Mouse (Mus musculus): ENCODE data around the gene Smurf2. TPM values are rescaled to one million over a fixed set of nuclear protein-coding genes. Genes with fewer than 3 reads are reported as not detected.
"Not testable (repeated sequence)": the region's sequence is repeated elsewhere in the genome, so short reads cannot be mapped to it uniquely, and the experiment has no call there.

The Smurf2 gene
- polyA plus RNA-seq, 1 experiment from 2014 or later, result 12.4 TPM

DNA sequence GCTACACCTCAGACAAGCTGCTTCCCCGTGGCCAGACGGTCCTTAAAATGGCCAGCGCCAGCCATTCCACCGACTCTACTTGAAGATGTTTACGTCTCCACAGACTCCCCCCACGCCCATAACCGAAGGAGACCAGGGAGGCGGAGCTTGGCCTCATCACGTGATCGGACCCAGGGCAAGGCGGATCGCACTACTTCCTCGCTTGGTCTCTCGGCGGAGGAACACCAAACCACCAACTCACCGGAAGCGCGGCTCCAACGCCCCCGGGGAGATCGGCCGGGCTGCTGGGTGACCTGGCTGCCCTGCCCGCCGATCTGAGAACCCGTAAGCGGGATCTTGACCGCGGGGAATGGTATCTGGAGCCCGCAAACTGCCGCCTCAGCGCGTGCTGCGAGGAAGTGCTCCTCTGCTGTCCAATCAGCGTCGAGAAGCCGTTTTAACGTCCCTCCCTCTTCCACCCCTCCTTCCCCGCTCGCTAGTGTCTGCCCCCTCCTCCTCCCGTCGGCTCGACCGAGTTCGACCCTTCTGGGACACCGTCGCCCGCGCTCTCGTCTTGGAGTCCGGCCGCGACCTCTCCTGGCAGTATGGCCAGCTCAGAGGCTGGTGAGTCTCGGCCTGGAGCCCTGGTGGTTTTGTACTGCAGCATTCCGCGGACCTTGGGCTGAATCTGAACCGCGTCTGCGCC lies 131.6 kb downstream of the Smurf2 start, which contains the start of the genes Ddx5 and Cep95:
Gene Ddx5, minus strand, starts transcription at position 411 of the 685 bp plus-strand sequence.
Gene Cep95, plus strand, starts transcription at position 478 of the 685 bp plus-strand sequence.
- peaks cover 21% of the 10 kb centered on the region for H3K4me1 ChIP-seq
- no peaks in the 10 kb centered on the region for H3K9me3 ChIP-seq
- H3K4me3 ChIP-seq, result peak within 1 kb of the TSS; percentile 80
- no peaks in the 10 kb centered on the region for H3K27me3 ChIP-seq (replicated peaks; ENCODE audit: low read depth, poor library complexity, severe bottlenecking)
- H3K27ac ChIP-seq (replicated peaks), result peak within 1 kb of the TSS; percentile 100
- WGBS, result under 1% methylated on average over 58 of the region's 58 CpGs
- DNase-seq (ENCODE audit: low spot score), result peak; percentile 98
- H3K36me3 ChIP-seq (replicated peaks), result peaks cover 62% of the 10 kb centered on the region

DNA sequence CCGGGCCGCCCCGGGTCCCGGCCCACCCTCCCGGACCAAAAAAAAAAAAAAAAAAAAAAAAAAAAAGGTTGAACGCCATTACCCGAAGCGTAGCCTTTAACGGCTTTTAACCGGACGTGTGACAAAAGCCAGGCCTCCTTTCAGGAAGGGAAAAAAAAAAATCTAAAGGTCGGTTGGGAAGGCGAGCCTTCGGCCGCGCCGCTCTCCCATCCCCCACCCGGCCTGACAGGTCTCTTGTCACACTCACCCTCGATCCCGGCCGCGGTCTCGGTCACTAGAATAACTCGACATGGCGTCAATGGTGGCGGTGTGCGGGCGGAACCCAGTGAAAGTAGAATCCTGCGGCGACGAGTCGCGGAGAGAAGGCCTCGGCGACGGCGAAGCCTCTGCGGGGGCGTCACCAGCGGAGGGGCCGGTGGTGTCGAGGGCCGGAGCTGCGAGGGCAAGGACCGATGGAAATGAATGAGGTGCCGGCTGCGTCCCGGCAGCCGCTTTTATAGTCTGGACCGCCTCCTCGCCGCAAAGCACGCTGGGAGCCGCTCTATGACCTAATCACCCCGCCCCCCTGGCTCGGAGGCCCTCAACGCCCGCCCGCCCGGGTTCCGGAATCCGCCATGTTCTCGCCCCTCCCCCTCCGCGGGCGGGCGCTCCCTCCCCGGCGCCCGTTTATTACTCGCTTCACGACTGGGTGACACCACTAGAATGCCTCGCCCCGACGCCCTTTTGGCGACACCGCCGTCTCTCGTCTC lies 132.3 kb downstream of the Smurf2 start:
- under 1% methylated on average over 79 of the region's 79 CpGs for WGBS
- peaks cover 62% of the 10 kb centered on the region for H3K36me3 ChIP-seq (replicated peaks)
- peak; percentile 99 for DNase-seq (ENCODE audit: low spot score)
- peak overlapping the region; percentile 80 for H3K4me3 ChIP-seq
- no peaks in the 10 kb centered on the region for H3K9me3 ChIP-seq
- H3K27me3 ChIP-seq (replicated peaks; ENCODE audit: low read depth, poor library complexity, severe bottlenecking), result no peaks in the 10 kb centered on the region
- H3K4me1 ChIP-seq, result peaks cover 21% of the 10 kb centered on the region
- H3K27ac ChIP-seq (replicated peaks), result peak overlapping the region; percentile 100

DNA sequence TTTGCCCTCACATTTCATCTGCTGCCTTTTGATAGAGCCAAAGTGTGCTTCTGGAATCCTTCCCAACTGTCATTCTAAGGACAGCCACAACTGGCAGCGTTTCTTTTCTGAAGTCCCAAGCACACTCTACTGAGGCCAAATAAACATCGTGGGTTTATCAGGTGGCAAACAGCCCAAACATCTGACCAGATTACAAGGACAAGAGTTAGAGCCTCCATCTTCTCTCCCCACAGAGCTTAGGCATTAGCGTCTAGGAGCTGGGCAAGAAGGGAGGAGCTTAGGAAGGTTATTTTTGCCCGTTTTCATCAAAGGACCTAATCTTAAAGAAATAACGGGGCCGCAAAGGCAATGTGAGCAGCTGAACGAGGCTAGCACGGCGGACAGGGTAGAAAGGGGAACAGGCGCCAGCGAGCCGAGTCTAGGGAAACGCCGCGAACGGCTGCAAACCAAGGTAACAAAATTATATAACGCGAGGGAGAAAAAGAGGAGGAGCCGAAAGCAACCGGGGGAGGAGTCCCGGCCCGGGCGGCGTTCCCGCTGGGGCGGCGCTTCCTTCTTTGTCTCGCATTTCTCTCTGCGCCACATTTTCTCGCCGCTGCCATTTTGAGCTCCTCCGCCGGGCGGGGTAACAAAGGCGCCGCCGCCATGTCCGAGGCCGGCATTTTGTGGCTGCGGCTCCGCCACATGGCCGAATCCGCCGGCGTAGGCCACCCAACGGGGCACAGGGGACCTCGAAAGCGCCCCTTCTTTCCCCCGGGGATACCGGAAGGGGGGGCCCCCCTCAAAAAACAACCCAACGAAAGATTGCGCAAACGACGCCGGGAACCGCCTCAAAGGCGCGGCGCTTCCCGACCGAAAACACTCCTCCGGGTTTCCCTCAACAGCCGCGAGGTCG lies 133.1 kb downstream of the Smurf2 start:
- peaks cover 21% of the 10 kb centered on the region for H3K4me1 ChIP-seq
- H3K4me3 ChIP-seq, result peak overlapping the region; percentile 80
- no peaks in the 10 kb centered on the region for H3K9me3 ChIP-seq
- peak; percentile 88 for DNase-seq (ENCODE audit: low spot score)
- peak overlapping the region; percentile 100 for H3K27ac ChIP-seq (replicated peaks)
- no peaks in the 10 kb centered on the region for H3K27me3 ChIP-seq (replicated peaks; ENCODE audit: low read depth, poor library complexity, severe bottlenecking)
- peaks cover 62% of the 10 kb centered on the region for H3K36me3 ChIP-seq (replicated peaks)
- under 1% methylated on average over 65 of the region's 65 CpGs for WGBS

DNA sequence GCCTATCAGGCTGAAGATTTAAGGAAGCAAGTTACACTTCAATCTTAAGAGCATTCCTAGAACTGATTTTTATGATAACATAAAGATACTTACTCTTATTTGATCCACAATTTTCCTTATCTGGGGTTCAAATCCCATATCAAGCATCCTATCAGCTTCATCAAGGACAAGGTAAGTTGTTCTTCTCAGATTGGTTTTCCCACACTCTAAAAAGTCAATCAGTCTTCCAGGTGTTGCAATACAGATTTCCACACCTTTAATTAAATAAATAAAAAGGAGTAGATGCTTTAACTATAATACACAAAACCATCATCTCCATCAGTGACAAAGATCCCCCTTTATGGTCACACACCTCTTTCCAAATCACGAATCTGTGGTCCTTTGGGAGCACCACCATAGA lies 135.5 kb downstream of the Smurf2 start:
- Histone ChIP-seq H3K4me1 (peaks cover 17% of the 10 kb centered on the region), H3K27me3 (replicated peaks; ENCODE audit: low read depth, poor library complexity, severe bottlenecking) (no peaks in the 10 kb centered on the region), H3K36me3 (replicated peaks) (peaks cover 77% of the 10 kb centered on the region), H3K27ac (replicated peaks) (no peak overlapping the region), H3K4me3 (no peak overlapping the region; the same call in 1 of the 2 replicates), H3K9me3 (no peaks in the 10 kb centered on the region)
- DNase-seq (ENCODE audit: low spot score), result no peak
- WGBS, result 83% methylated on average over 1 of the region's 1 CpGs

DNA sequence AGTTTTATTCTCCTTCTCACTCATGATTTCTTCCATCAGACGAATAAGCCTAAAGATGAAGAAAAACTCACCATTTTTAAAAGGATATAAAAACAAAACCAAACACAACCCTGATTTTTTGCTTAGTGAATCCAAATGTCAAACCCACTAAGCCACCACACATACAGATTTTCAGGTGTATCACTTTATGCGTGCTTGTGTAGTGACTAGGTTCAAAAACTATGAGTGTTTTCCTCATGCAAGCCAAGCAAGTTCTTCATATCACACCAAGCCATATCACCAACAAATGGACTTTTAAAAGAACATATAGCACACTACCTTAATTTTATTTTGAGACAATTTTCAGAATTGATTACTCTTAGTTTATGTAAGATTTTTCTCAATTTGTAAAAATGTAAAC lies 136.0 kb downstream of the Smurf2 start:
- Histone ChIP-seq H3K27me3 (replicated peaks; ENCODE audit: low read depth, poor library complexity, severe bottlenecking) (no peaks in the 10 kb centered on the region), H3K4me3 (no peak overlapping the region), H3K4me1 (peaks cover 17% of the 10 kb centered on the region), H3K27ac (replicated peaks) (no peak overlapping the region), H3K9me3 (no peaks in the 10 kb centered on the region), H3K36me3 (replicated peaks) (peaks cover 79% of the 10 kb centered on the region)
- WGBS, result 91% methylated on average over 2 of the region's 2 CpGs
- no peak for DNase-seq (ENCODE audit: low spot score)

DNA sequence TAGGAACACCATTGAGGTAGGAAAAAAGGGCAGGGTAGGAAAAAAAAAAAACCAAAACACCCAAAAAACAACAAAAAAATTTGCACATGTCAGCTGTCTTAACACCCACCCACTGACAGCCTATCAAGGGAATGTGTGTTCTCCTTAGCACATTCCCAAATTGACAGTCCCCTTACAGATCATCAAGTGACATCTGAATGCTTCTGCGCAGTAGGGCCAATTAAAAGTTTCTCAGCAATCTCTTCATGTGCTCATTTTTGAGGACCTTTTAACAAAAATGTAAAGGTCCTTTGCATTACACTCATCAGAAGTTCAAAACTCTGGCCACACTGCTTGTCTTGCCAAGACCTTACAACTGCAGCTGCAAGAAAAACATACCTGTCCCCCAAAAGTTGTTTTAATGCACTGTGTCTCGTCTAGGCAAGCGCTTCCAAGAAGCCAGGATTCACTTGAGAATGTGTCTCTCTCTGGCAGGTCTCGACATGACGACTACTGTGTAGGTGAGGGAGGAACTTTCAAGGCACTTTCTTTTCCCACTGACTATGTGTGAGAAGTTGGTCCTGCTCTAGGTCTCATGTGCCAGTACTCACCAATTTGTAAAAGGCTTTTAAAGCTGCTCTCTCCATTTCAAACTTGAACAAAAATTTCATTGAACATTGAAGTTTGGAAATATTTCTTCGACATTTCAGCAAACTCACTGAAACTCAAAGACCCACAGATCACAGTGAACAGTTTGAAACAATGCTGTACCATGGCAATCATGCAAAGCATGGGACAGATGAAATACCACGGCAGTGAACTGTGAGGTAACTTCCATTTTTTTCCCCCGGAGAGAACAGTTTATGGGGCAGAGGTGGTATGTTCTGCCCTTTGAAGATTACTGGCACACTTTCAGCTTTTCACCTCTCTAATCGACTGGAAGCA lies 137.4 kb downstream of the Smurf2 start:
- H3K4me3 ChIP-seq, result no peak overlapping the region
- no peaks in the 10 kb centered on the region for H3K27me3 ChIP-seq (replicated peaks; ENCODE audit: low read depth, poor library complexity, severe bottlenecking)
- no peaks in the 10 kb centered on the region for H3K9me3 ChIP-seq
- WGBS, result 85% methylated on average over 9 of the region's 9 CpGs
- H3K27ac ChIP-seq (replicated peaks), result no peak overlapping the region
- H3K4me1 ChIP-seq, result peaks cover 18% of the 10 kb centered on the region
- no peak for DNase-seq (ENCODE audit: low spot score)
- H3K36me3 ChIP-seq (replicated peaks), result peaks cover 83% of the 10 kb centered on the region

DNA sequence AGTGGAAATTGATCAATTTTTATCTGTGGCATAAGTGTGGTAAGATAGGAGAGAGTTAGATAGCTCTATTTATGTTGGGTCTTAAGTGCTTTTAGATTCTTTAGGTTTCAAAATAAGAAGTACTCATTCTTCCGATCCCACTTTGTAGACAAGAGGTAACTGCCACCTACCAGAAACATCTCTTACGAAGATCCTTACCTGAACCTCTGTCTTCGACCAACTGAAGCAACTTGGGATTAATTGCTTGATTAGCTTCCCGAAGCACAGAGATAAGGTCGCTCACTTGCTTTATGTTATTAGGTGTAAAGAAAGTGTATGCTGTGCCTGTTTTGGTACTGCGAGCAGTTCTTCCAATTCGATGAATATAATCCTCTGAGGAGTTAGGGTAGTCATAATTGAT lies 138.2 kb downstream of the Smurf2 start:
- 93% methylated on average over 7 of the region's 7 CpGs for WGBS
- H3K4me3 ChIP-seq; H3K27ac ChIP-seq (replicated peaks); DNase-seq (ENCODE audit: low spot score); H3K27me3 ChIP-seq (replicated peaks; ENCODE audit: low read depth, poor library complexity, severe bottlenecking); H3K9me3 ChIP-seq: not testable (repeated sequence)
- H3K4me1 ChIP-seq, result peaks cover 18% of the 10 kb centered on the region
- peaks cover 83% of the 10 kb centered on the region for H3K36me3 ChIP-seq (replicated peaks)

DNA sequence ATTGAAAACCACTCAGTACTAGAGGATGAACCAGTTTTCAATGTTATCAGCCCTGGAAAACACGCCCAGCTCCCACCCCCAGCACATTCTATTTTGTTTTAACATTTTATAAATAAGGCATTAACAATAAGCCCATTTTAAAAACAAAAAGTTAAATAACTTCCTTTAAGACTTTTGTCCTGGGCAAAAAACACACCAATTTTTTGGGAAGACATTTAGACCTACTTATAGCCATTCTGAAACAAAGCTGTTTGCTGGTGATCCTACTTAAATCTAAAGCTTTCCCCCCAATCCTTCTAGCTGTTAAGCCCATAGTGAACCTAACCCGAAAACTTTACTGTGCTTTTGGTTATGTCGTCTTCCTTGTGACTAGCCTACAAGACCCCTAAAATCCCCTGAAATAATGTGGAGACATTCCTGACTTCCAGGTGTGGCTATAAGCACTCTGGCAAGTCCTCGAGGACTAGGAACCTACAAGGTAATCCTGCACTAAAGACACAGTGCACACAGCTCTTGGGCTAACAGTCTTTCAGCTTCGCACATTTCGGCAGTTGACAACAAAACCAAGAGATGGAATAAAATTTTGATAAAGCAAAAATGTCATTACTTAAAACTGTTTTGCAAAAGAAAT lies 139.8 kb downstream of the Smurf2 start:
- 82% methylated on average over 6 of the region's 6 CpGs for WGBS
- peaks cover 81% of the 10 kb centered on the region for H3K36me3 ChIP-seq (replicated peaks)
- H3K27ac ChIP-seq (replicated peaks), result no peak overlapping the region
- no peaks in the 10 kb centered on the region for H3K27me3 ChIP-seq (replicated peaks; ENCODE audit: low read depth, poor library complexity, severe bottlenecking)
- H3K4me1 ChIP-seq, result peaks cover 8% of the 10 kb centered on the region
- H3K9me3 ChIP-seq, result no peaks in the 10 kb centered on the region
- DNase-seq (ENCODE audit: low spot score), result no peak
- H3K4me3 ChIP-seq, result no peak overlapping the region

DNA sequence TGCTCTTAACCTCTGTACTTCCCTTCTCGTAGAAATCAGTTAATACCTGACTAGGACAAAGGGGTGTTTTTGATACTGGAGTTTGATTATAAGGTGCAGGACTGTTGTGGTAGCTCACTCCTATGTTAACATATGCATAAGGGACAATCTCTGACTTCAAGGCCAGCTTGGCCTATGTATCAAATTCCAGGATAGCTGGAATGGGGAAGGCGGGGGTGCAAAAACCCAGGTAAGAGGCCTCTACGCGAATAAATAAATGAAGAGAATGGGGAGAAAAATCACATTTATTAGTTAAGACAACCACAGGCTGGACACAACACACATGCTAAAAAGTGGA lies 140.5 kb downstream of the Smurf2 start:
- H3K36me3 ChIP-seq (replicated peaks), result peaks cover 81% of the 10 kb centered on the region
- H3K9me3 ChIP-seq, result no peaks in the 10 kb centered on the region
- DNase-seq (ENCODE audit: low spot score), result no peak
- 75% methylated on average over 4 of the region's 4 CpGs for WGBS
- H3K4me1 ChIP-seq, result peaks cover 6% of the 10 kb centered on the region
- no peaks in the 10 kb centered on the region for H3K27me3 ChIP-seq (replicated peaks; ENCODE audit: low read depth, poor library complexity, severe bottlenecking)
- H3K4me3 ChIP-seq, result peak overlapping the region; percentile 92
- H3K27ac ChIP-seq (replicated peaks), result no peak overlapping the region

DNA sequence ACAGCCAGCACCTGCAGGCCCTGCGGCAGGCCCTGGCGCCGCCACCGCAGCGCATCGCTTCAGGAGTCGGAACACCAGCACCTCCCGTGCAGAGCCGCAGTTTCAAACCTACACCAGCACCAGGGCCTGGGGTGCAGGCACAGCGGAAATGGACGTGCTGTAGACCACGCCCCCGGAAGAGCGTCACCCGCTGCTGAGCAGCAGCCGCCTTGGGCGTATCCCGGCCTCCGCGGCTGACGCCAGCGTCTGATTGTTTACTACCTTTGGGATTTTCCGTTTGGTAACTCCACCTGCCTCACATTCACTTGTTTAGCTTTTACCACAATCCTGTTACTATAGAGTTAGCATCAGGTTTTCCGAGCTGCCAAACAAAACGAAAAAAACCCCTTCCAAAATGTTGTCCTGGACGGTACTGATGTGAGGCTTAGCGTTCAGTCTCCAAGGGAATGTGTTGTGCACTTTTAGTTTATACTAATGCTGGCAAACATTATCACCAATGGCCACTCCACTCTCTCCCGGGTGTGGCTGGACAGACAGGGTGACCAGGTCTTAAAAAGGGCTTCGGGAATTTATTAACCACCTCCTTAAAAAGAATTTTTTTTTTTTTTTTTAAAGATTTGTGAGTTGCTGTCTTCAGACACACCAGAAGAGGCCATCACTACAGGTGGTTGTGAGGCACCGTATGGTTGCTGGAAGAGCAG lies 141.0 kb downstream of the Smurf2 start, which contains the start of gene Polg2:
Gene Polg2, minus strand, starts transcription at position 150 of the 701 bp plus-strand sequence.
- WGBS, result 4% methylated on average over 30 of the region's 30 CpGs
- peaks cover 81% of the 10 kb centered on the region for H3K36me3 ChIP-seq (replicated peaks)
- H3K9me3 ChIP-seq, result no peaks in the 10 kb centered on the region
- peak within 1 kb of the TSS; percentile 93 for H3K27ac ChIP-seq (replicated peaks)
- H3K4me1 ChIP-seq, result peaks cover 6% of the 10 kb centered on the region
- peak; percentile 93 for DNase-seq (ENCODE audit: low spot score)
- H3K27me3 ChIP-seq (replicated peaks; ENCODE audit: low read depth, poor library complexity, severe bottlenecking), result no peaks in the 10 kb centered on the region
- H3K4me3 ChIP-seq, result peak within 1 kb of the TSS; percentile 92

All from embryonic facial prominence, embryonic 10.5 days (tissue).